Mouse (Mus musculus) heart, adult 2 months (tissue): Measurements from ENCODE around the gene Sfxn4.

Source experiments
- CTCF ChIP-seq: fragments of 200-600 bp; IDR thresholded peaks from 2 replicates; pipeline ENCODE4 v1.8.1; 2022; ENCODE audit warnings: antibody characterized with exemption, mild to moderate bottlenecking, moderate library complexity
- EP300 ChIP-seq: fragments of 200-500 bp; IDR thresholded peaks from 2 replicates; pipeline ENCODE4 v1.6.1; 2011; ENCODE audit warnings: low read depth, low read length, control low read depth; ENCODE audit not compliant: insufficient read depth

DNA sequence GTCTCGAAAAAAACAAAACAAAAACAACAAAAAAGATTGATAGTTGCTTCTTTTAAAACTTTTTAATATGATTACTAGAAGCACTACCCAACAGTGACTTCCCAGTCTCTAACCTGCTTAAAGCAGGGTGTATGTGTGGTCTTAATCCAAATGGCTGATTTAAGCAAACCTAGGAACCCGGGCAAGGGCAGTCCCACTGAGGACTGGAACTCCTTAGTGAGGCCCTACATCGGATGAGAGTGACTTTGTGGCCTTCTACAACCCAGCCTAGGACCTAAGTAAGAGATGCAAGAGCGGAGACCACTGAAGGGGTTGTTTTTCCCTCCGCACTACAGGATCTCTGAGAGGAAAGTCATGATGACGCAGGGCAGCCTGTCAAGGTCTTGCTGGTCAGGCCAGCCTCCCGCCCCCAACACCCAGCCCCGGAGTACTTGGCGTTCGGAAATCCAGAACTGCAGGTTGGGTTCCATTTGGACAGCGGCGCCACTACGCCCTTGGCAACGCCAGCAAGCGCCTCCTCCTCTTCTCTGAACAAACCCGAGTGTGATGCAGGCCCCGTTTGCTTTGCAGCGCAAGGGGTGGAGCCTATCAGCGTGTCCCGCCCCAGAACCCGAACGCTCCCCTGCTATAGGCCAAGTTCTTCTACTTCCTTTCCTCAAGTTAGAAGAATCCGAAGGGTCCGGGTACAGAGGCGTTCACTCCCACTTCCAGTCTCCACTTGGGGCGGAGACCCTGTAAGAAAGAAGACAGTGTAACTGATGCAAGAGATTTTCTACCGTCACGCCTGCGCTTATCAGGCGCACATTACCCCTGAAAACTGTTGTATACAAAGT is at the start of gene Sfxn4:
- TF ChIP-seq CTCF = no peak
- no peak for TF ChIP-seq EP300
